Mouse (Mus musculus): ENCODE results near the gene Tulp3.

GRCm38 (mm10) chr6:128296750-128297393, 58.8 kb downstream of the Tulp3 start:
- TF ChIP-seq CTCF (IDR thresholded peaks at IDR 0.05; ENCODE audit: low read depth) (no peak), EP300 (IDR thresholded peaks at IDR 0.05; ENCODE audit: low read depth) (no peak; the same call in 1 of the 2 replicates)

All from heart, postnatal 0 days (tissue).